Mouse (Mus musculus) forebrain, embryonic 12.5 days (tissue): ENCODE measurements at regions not wholly inside any gene's neighbourhood (a gene's known extent, or its start where the extent isn't known, plus 50 kb on each side); places are given as distances from the start of the nearest gene placed in this dataset.

ENCODE experiments used
- ATAC-seq: fragments of 200-750 bp; cut with Nextera tagmentation; 2 replicates; pipeline ENCODE4 v1.8.0; 2017; ENCODE audit warnings: moderate TSS enrichment; ENCODE audit not compliant: low FRiP score
- H3K27ac ChIP-seq: fragments of 300-500 bp; sonication (generic); 2 replicates; pipeline ENCODE4 v1.5.1; 2016; ENCODE audit warnings: mild to moderate bottlenecking
- H3K27me3 ChIP-seq: fragments of 300-500 bp; sonication (generic); 2 replicates; pipeline ENCODE4 v1.6.1; 2016; ENCODE audit warnings: mild to moderate bottlenecking
- H3K36me3 ChIP-seq: fragments of 300-500 bp; sonication (generic); replicated peaks from 2 replicates; pipeline ENCODE4 v1.6.1; 2016; ENCODE audit warnings: mild to moderate bottlenecking
- H3K4me1 ChIP-seq: fragments of 300-500 bp; sonication (generic); 2 replicates; pipeline ENCODE4 v1.6.1; 2016
- H3K4me2 ChIP-seq: fragments of 300-500 bp; sonication (generic); 2 replicates; pipeline ENCODE4 v1.6.1; 2016; ENCODE audit warnings: mild to moderate bottlenecking, moderate library complexity
- H3K4me3 ChIP-seq: fragments of 300-500 bp; sonication (generic); replicated peaks from 2 replicates; pipeline ENCODE4 v1.5.1; 2016; ENCODE audit warnings: mild to moderate bottlenecking
- H3K9ac ChIP-seq: fragments of 300-500 bp; sonication (generic); 2 replicates; pipeline ENCODE4 v1.6.1; 2016; ENCODE audit warnings: mild to moderate bottlenecking
- H3K9me3 ChIP-seq: fragments of 300-500 bp; sonication (generic); 2 replicates; pipeline ENCODE4 v1.6.1; 2016
- WGBS: fragments of 180-500 bp; shearing (Covaris S2); methylation state at CpG from one replicate; pipeline ENCODE4 v1.1.7; 2016; 5-methylcytosine and 5-hydroxymethylcytosine counted together

GRCm38 (mm10) chr11:44164186-44164585, 235.7 kb upstream of the Il12b start:
- Histone ChIP-seq H3K9me3 (no peaks in the 10 kb centered on the region), H3K36me3 (no peaks in the 10 kb centered on the region), H3K4me3 (no peak overlapping the region), H3K4me1 (no peaks in the 10 kb centered on the region), H3K9ac (no peak overlapping the region), H3K27me3 (no peaks in the 10 kb centered on the region), H3K4me2 (no peak overlapping the region), H3K27ac (no peak overlapping the region)
- whole genome bisulfite sequencing = 68% methylated on average over 2 of the region's 2 CpGs
- no peak for ATAC-seq

GRCm38 (mm10) chr11:44167724-44168500, 232.0 kb upstream of the Il12b start:
- H3K9ac ChIP-seq = no peak overlapping the region
- H3K4me1 ChIP-seq = no peaks in the 10 kb centered on the region
- WGBS = 74% methylated on average over 6 of the region's 6 CpGs
- H3K9me3 ChIP-seq = no peaks in the 10 kb centered on the region
- no peak for ATAC-seq
- no peak overlapping the region for H3K27ac ChIP-seq
- H3K27me3 ChIP-seq = no peaks in the 10 kb centered on the region
- H3K4me2 ChIP-seq = no peak overlapping the region
- no peaks in the 10 kb centered on the region for H3K36me3 ChIP-seq
- no peak overlapping the region for H3K4me3 ChIP-seq

GRCm38 (mm10) chr11:44172478-44172877, 227.4 kb upstream of the Il12b start:
- no peaks in the 10 kb centered on the region for H3K4me1 ChIP-seq
- H3K4me2 ChIP-seq = no peak overlapping the region
- no peak overlapping the region for H3K4me3 ChIP-seq
- no peaks in the 10 kb centered on the region for H3K36me3 ChIP-seq
- no peak overlapping the region for H3K9ac ChIP-seq
- H3K27me3 ChIP-seq = no peaks in the 10 kb centered on the region
- WGBS = 89% methylated on average over 4 of the region's 4 CpGs
- no peak for ATAC-seq
- no peaks in the 10 kb centered on the region for H3K9me3 ChIP-seq
- H3K27ac ChIP-seq = no peak overlapping the region

GRCm38 (mm10) chr11:44173196-44173595, 226.7 kb upstream of the Il12b start:
- ATAC-seq = no peak
- WGBS = 89% methylated on average over 1 of the region's 1 CpGs
- Histone ChIP-seq H3K4me1 (no peaks in the 10 kb centered on the region), H3K27ac (no peak overlapping the region), H3K9ac (no peak overlapping the region), H3K27me3 (no peaks in the 10 kb centered on the region), H3K36me3 (no peaks in the 10 kb centered on the region), H3K4me2 (no peak overlapping the region), H3K9me3 (no peaks in the 10 kb centered on the region), H3K4me3 (no peak overlapping the region)

- Histone ChIP-seq H3K4me3 (no peak overlapping the region), H3K9me3 (no peaks in the 10 kb centered on the region), H3K4me2 (no peak overlapping the region), H3K9ac (no peak overlapping the region), H3K4me1 (no peaks in the 10 kb centered on the region), H3K27me3 (no peaks in the 10 kb centered on the region), H3K27ac (no peak overlapping the region), H3K36me3 (no peaks in the 10 kb centered on the region)
- no peak for ATAC-seq
- WGBS = 73% methylated on average over 2 of the region's 2 CpGs
These were observed 225.3 kb upstream of the Il12b start for GRCm38 (mm10) chr11:44174548-44174947.

GRCm38 (mm10) chr11:44179711-44180110, 220.2 kb upstream of the Il12b start:
- ATAC-seq = no peak
- no peak overlapping the region for H3K27ac ChIP-seq
- H3K9me3 ChIP-seq = no peaks in the 10 kb centered on the region
- no peak overlapping the region for H3K9ac ChIP-seq
- H3K4me1 ChIP-seq = no peaks in the 10 kb centered on the region
- H3K27me3 ChIP-seq = no peaks in the 10 kb centered on the region
- no peak overlapping the region for H3K4me3 ChIP-seq
- no peaks in the 10 kb centered on the region for H3K36me3 ChIP-seq
- no peak overlapping the region for H3K4me2 ChIP-seq
- WGBS = 87% methylated on average over 3 of the region's 3 CpGs

GRCm38 (mm10) chr11:44183823-44184222, 216.0 kb upstream of the Il12b start:
- Histone ChIP-seq H3K27me3 (no peaks in the 10 kb centered on the region), H3K4me3 (no peak overlapping the region), H3K4me1 (no peaks in the 10 kb centered on the region), H3K36me3 (no peaks in the 10 kb centered on the region), H3K9ac (no peak overlapping the region), H3K27ac (no peak overlapping the region), H3K9me3 (no peaks in the 10 kb centered on the region), H3K4me2 (no peak overlapping the region)
- ATAC-seq = no peak
- 90% methylated on average over 3 of the region's 3 CpGs for WGBS

- H3K36me3 ChIP-seq = no peaks in the 10 kb centered on the region
- no peaks in the 10 kb centered on the region for H3K9me3 ChIP-seq
- no peaks in the 10 kb centered on the region for H3K4me1 ChIP-seq
- no peak overlapping the region for H3K4me2 ChIP-seq
- H3K9ac ChIP-seq = no peak overlapping the region
- H3K27me3 ChIP-seq = no peaks in the 10 kb centered on the region
- no peak overlapping the region for H3K4me3 ChIP-seq
- H3K27ac ChIP-seq = no peak overlapping the region
- 90% methylated on average over 9 of the region's 9 CpGs for WGBS
- ATAC-seq = no peak
These were observed 214.5 kb upstream of the Il12b start for GRCm38 (mm10) chr11:44185218-44185890.

- Histone ChIP-seq H3K4me1 (no peaks in the 10 kb centered on the region), H3K9ac (no peak overlapping the region), H3K4me3 (no peak overlapping the region), H3K27ac (no peak overlapping the region), H3K4me2 (no peak overlapping the region), H3K36me3 (no peaks in the 10 kb centered on the region), H3K9me3 (no peaks in the 10 kb centered on the region), H3K27me3 (no peaks in the 10 kb centered on the region)
- no peak for ATAC-seq
- WGBS = 75% methylated on average over 2 of the region's 2 CpGs
These were observed 211.7 kb upstream of the Il12b start for GRCm38 (mm10) chr11:44188202-44188601.

- 87% methylated on average over 9 of the region's 9 CpGs for WGBS
- H3K4me3 ChIP-seq = no peak overlapping the region
- no peak overlapping the region for H3K27ac ChIP-seq
- H3K9me3 ChIP-seq = no peaks in the 10 kb centered on the region
- no peak for ATAC-seq
- no peak overlapping the region for H3K4me2 ChIP-seq
- H3K9ac ChIP-seq = no peak overlapping the region
- 0 out of 2 replicates have a peak, but pooled peaks cover 3% of the 10 kb centered on the region for H3K4me1 ChIP-seq
- no peaks in the 10 kb centered on the region for H3K27me3 ChIP-seq
- no peaks in the 10 kb centered on the region for H3K36me3 ChIP-seq
These were observed 206.1 kb upstream of the Il12b start for GRCm38 (mm10) chr11:44193806-44194205.

GRCm38 (mm10) chr11:44202716-44203115, 197.1 kb upstream of the Il12b start:
- no peak overlapping the region for H3K4me2 ChIP-seq
- H3K9ac ChIP-seq = no peak overlapping the region
- H3K9me3 ChIP-seq = no peaks in the 10 kb centered on the region
- H3K4me3 ChIP-seq = no peak overlapping the region
- H3K36me3 ChIP-seq = no peaks in the 10 kb centered on the region
- no peaks in the 10 kb centered on the region for H3K27me3 ChIP-seq
- H3K27ac ChIP-seq = no peak overlapping the region
- no peak for ATAC-seq
- WGBS = 87% methylated on average over 2 of the region's 2 CpGs
- no peaks in the 10 kb centered on the region for H3K4me1 ChIP-seq

GRCm38 (mm10) chr11:44204384-44204783, 195.5 kb upstream of the Il12b start:
- no peak overlapping the region for H3K4me3 ChIP-seq
- no peaks in the 10 kb centered on the region for H3K4me1 ChIP-seq
- WGBS = 84% methylated on average over 3 of the region's 3 CpGs
- H3K4me2 ChIP-seq = no peak overlapping the region
- no peak for ATAC-seq
- no peak overlapping the region for H3K27ac ChIP-seq
- H3K36me3 ChIP-seq = no peaks in the 10 kb centered on the region
- H3K9me3 ChIP-seq = no peaks in the 10 kb centered on the region
- no peaks in the 10 kb centered on the region for H3K27me3 ChIP-seq
- H3K9ac ChIP-seq = no peak overlapping the region

GRCm38 (mm10) chr11:44206866-44207265, 193.0 kb upstream of the Il12b start:
- H3K27ac ChIP-seq = no peak overlapping the region
- H3K9me3 ChIP-seq = no peaks in the 10 kb centered on the region
- 82% methylated on average over 4 of the region's 4 CpGs for WGBS
- no peaks in the 10 kb centered on the region for H3K4me1 ChIP-seq
- ATAC-seq = no peak
- H3K27me3 ChIP-seq = no peaks in the 10 kb centered on the region
- H3K36me3 ChIP-seq = no peaks in the 10 kb centered on the region
- H3K4me2 ChIP-seq = no peak overlapping the region
- no peak overlapping the region for H3K9ac ChIP-seq
- no peak overlapping the region for H3K4me3 ChIP-seq
